17 mouse cellular contexts compared by ENCODE assay signal in genomic region chr5:139442962-139443361, GRCm38 (mm10). TPM values are rescaled to one million over a fixed set of nuclear protein-coding genes. Genes with fewer than 3 reads are reported as not detected.
DNase-seq lines count a peak whose midpoint lies in the region; ATAC-seq and TF ChIP-seq lines count a peak whose summit lies in the region.
"Had no signal": no experiment of that assay in that cellular context is flagged by ENCODE, and none has a peak within 500 bp of the region (broad histone marks: within the 10 kb centered on the region; RNA-seq: fewer than 3 reads in every experiment).

No protein-coding gene starts in this region.

- no peaks in the 10 kb centered on the region for H3K36me3 ChIP-seq in embryonic facial prominence, embryonic 14.5 days (ENCODE audit: control insufficient read depth, insufficient read depth, low read length)
- no peaks in the 10 kb centered on the region; the same call in 1 of the 2 replicates for H3K36me3 ChIP-seq in embryonic facial prominence, embryonic 10.5 days (replicated peaks)
- H3K36me3 ChIP-seq in lung, embryonic 16.5 days (ENCODE audit: control insufficient read depth, insufficient read depth, low read length), result no peaks in the 10 kb centered on the region
- no peaks in the 10 kb centered on the region for H3K36me3 ChIP-seq in lung, postnatal 0 days (ENCODE audit: insufficient read depth, low read length)
- H3K36me3 ChIP-seq in hindbrain, embryonic 15.5 days, result no peaks in the 10 kb centered on the region
- no peaks in the 10 kb centered on the region for H3K36me3 ChIP-seq in myocyte (ENCODE audit: control insufficient read depth, insufficient read depth)
- H3K36me3 ChIP-seq in stomach, postnatal 0 days (ENCODE audit: control insufficient read depth, insufficient read depth, low read length), result no peaks in the 10 kb centered on the region
- H3K36me3 ChIP-seq: stomach, embryonic 15.5 days had no signal

- no peak for TF ChIP-seq CTCF in lung, postnatal 0 days (IDR thresholded peaks at IDR 0.05)
- no peak for TF ChIP-seq CTCF in stomach, postnatal 0 days (IDR thresholded peaks at IDR 0.05; ENCODE audit: low read depth)

- no peak for DNase-seq in embryonic facial prominence, embryonic 14.5 days (ENCODE audit: low spot score)
- no peak for DNase-seq in embryonic facial prominence, embryonic 10.5 days (ENCODE audit: low spot score)
- no peak for DNase-seq in lung, postnatal 0 days (ENCODE audit: low spot score)
- DNase-seq in right cerebral cortex, adult 2 months (ENCODE audit: low spot score in 2 of 2), result no peak
- DNase-seq in stomach, postnatal 0 days (ENCODE audit: low spot score), result no peak
- DNase-seq: adrenal gland, postnatal 14 days; cerebellum, adult 8-10 months; kidney, adult 8-10 months; lung, adult 18-20 months; thymus, postnatal 25 days had no signal

- no peaks in the 10 kb centered on the region for H3K27me3 ChIP-seq in embryonic facial prominence, embryonic 14.5 days (replicated peaks; ENCODE audit: control insufficient read depth, insufficient read depth, low read length)
- H3K27me3 ChIP-seq in embryonic facial prominence, embryonic 10.5 days (replicated peaks; ENCODE audit: low read depth, poor library complexity, severe bottlenecking), result no peaks in the 10 kb centered on the region
- H3K27me3 ChIP-seq in lung, embryonic 16.5 days (ENCODE audit: control insufficient read depth, insufficient read depth, low read depth, low read length), result no peaks in the 10 kb centered on the region
- H3K27me3 ChIP-seq in lung, postnatal 0 days (replicated peaks; ENCODE audit: insufficient read depth, low read length), result no peaks in the 10 kb centered on the region
- no peaks in the 10 kb centered on the region for H3K27me3 ChIP-seq in hindbrain, embryonic 15.5 days
- H3K27me3 ChIP-seq in myocyte (ENCODE audit: control insufficient read depth, insufficient read depth, insufficient read length), result no peaks in the 10 kb centered on the region
- H3K27me3 ChIP-seq in stomach, postnatal 0 days (ENCODE audit: control insufficient read depth, insufficient read depth, low read length), result no peaks in the 10 kb centered on the region
- H3K27me3 ChIP-seq: CH12.LX; limb, embryonic 12.5 days; stomach, embryonic 15.5 days had no signal

- no peak overlapping the region for H3K9ac ChIP-seq in embryonic facial prominence, embryonic 14.5 days (ENCODE audit: low read depth, low read length)
- no peak overlapping the region for H3K9ac ChIP-seq in lung, embryonic 16.5 days (ENCODE audit: low read length)
- no peak overlapping the region for H3K9ac ChIP-seq in lung, postnatal 0 days (replicated peaks; ENCODE audit: low read depth)
- H3K9ac ChIP-seq in hindbrain, embryonic 15.5 days, result no peak overlapping the region
- H3K9ac ChIP-seq in stomach, postnatal 0 days (ENCODE audit: low read length), result no peak overlapping the region
- H3K9ac ChIP-seq: limb, embryonic 12.5 days; stomach, embryonic 15.5 days had no signal

- H3K4me2 ChIP-seq in embryonic facial prominence, embryonic 14.5 days (ENCODE audit: low read depth, low read length), result no peak overlapping the region
- no peak overlapping the region for H3K4me2 ChIP-seq in lung, embryonic 16.5 days (ENCODE audit: low read depth, low read length)
- no peak overlapping the region for H3K4me2 ChIP-seq in lung, postnatal 0 days (replicated peaks; ENCODE audit: low read depth, low read length)
- H3K4me2 ChIP-seq in hindbrain, embryonic 15.5 days, result no peak overlapping the region
- peak overlapping the region; percentile 67 for H3K4me2 ChIP-seq in myocyte (ENCODE audit: low read depth)
- no peak overlapping the region for H3K4me2 ChIP-seq in stomach, postnatal 0 days (replicated peaks; ENCODE audit: low read depth)
- H3K4me2 ChIP-seq: limb, embryonic 12.5 days; stomach, embryonic 15.5 days had no signal

- TF ChIP-seq POLR2A in myocyte (IDR thresholded peaks at IDR 0.05; ENCODE audit: insufficient read length, low read depth), result no peak

- H3K9me3 ChIP-seq in embryonic facial prominence, embryonic 14.5 days (ENCODE audit: control insufficient read depth, low read length), result no peaks in the 10 kb centered on the region
- H3K9me3 ChIP-seq in embryonic facial prominence, embryonic 10.5 days, result no peaks in the 10 kb centered on the region
- no peaks in the 10 kb centered on the region for H3K9me3 ChIP-seq in lung, embryonic 16.5 days (ENCODE audit: control insufficient read depth, low read length)
- H3K9me3 ChIP-seq in lung, postnatal 0 days (ENCODE audit: low read length), result no peaks in the 10 kb centered on the region
- no peaks in the 10 kb centered on the region for H3K9me3 ChIP-seq in hindbrain, embryonic 15.5 days
- no peaks in the 10 kb centered on the region for H3K9me3 ChIP-seq in stomach, postnatal 0 days (ENCODE audit: control insufficient read depth, low read length)
- H3K9me3 ChIP-seq: limb, embryonic 12.5 days; stomach, embryonic 15.5 days had no signal

- H3K4me1 ChIP-seq in embryonic facial prominence, embryonic 14.5 days (ENCODE audit: control insufficient read depth, insufficient read depth, low read length), result peaks cover 3% of the 10 kb centered on the region; the same call in 1 of the 2 replicates
- peaks cover 8% of the 10 kb centered on the region for H3K4me1 ChIP-seq in embryonic facial prominence, embryonic 10.5 days
- peaks cover 22% of the 10 kb centered on the region for H3K4me1 ChIP-seq in lung, embryonic 16.5 days (replicated peaks; ENCODE audit: control insufficient read depth, insufficient read depth, low read length)
- 0 out of 2 replicates have a peak, but pooled peaks cover 2% of the 10 kb centered on the region for H3K4me1 ChIP-seq in lung, postnatal 0 days (ENCODE audit: insufficient read depth, low read depth, low read length)
- peaks cover 26% of the 10 kb centered on the region for H3K4me1 ChIP-seq in hindbrain, embryonic 15.5 days (replicated peaks)
- no peaks in the 10 kb centered on the region; the same call in 1 of the 2 replicates for H3K4me1 ChIP-seq in stomach, postnatal 0 days (replicated peaks; ENCODE audit: control insufficient read depth, insufficient read depth)
- H3K4me1 ChIP-seq: limb, embryonic 12.5 days had no signal

- no peak overlapping the region for H3K4me3 ChIP-seq in embryonic facial prominence, embryonic 14.5 days (ENCODE audit: low read depth, low read length)
- H3K4me3 ChIP-seq in embryonic facial prominence, embryonic 10.5 days, result no peak overlapping the region
- no peak overlapping the region for H3K4me3 ChIP-seq in lung, embryonic 16.5 days (ENCODE audit: low read length)
- no peak overlapping the region for H3K4me3 ChIP-seq in lung, postnatal 0 days (ENCODE audit: low read depth, low read length)
- H3K4me3 ChIP-seq in hindbrain, embryonic 15.5 days, result no peak overlapping the region
- no peak overlapping the region for H3K4me3 ChIP-seq in myocyte
- no peak overlapping the region for H3K4me3 ChIP-seq in stomach, postnatal 0 days (ENCODE audit: low read depth, low read length)
- H3K4me3 ChIP-seq: limb, embryonic 12.5 days; stomach, embryonic 15.5 days had no signal

- no peak for ATAC-seq in embryonic facial prominence, embryonic 14.5 days (ENCODE audit: low read depth)
- no peak for ATAC-seq in lung, embryonic 16.5 days (ENCODE audit: low read depth)
- no peak for ATAC-seq in lung, postnatal 0 days
- no peak for ATAC-seq in hindbrain, embryonic 15.5 days (ENCODE audit: low FRiP score, low read depth)
- ATAC-seq in stomach, postnatal 0 days (ENCODE audit: low FRiP score, low TSS enrichment), result no peak

- no peak for TF ChIP-seq EP300 in lung, postnatal 0 days (IDR thresholded peaks at IDR 0.05)
- TF ChIP-seq EP300 in stomach, postnatal 0 days (optimal IDR thresholded peaks at IDR 0.05), result no peak

- WGBS in embryonic facial prominence, embryonic 14.5 days, result 71% methylated on average over 4 of the region's 4 CpGs
- WGBS in embryonic facial prominence, embryonic 10.5 days, result 78% methylated on average over 4 of the region's 4 CpGs
- WGBS in lung, embryonic 16.5 days, result 50% methylated on average over 4 of the region's 4 CpGs
- 62% methylated on average over 4 of the region's 4 CpGs for WGBS in lung, postnatal 0 days
- 78% methylated on average over 4 of the region's 4 CpGs for WGBS in hindbrain, embryonic 15.5 days
- 60% methylated on average over 4 of the region's 4 CpGs for WGBS in stomach, postnatal 0 days

- H3K79me2 ChIP-seq in myocyte (ENCODE audit: control insufficient read depth, insufficient read depth), result no peaks in the 10 kb centered on the region

- no peak overlapping the region for H3ac ChIP-seq in myocyte (ENCODE audit: control insufficient read depth, insufficient read length)

- H3K27ac ChIP-seq in embryonic facial prominence, embryonic 14.5 days (replicated peaks; ENCODE audit: low read depth, low read length), result 0 out of 2 replicates have a peak overlapping the region, but pooled peaks have one; percentile 28
- no peak overlapping the region for H3K27ac ChIP-seq in embryonic facial prominence, embryonic 10.5 days (replicated peaks)
- 0 out of 2 replicates have a peak overlapping the region, but pooled peaks have one; percentile 16 for H3K27ac ChIP-seq in lung, embryonic 16.5 days (ENCODE audit: low read length)
- no peak overlapping the region; the same call in 1 of the 2 replicates for H3K27ac ChIP-seq in lung, postnatal 0 days (ENCODE audit: low read length)
- peak overlapping the region; percentile 56; the same call in 1 of the 2 replicates for H3K27ac ChIP-seq in hindbrain, embryonic 15.5 days (replicated peaks)
- no peak overlapping the region for H3K27ac ChIP-seq in stomach, postnatal 0 days (replicated peaks)
- H3K27ac ChIP-seq: limb, embryonic 12.5 days; macrophage; stomach, embryonic 15.5 days had no signal

RNA-seq across cellular contexts. Expression of gene 3110082I17Rik, which starts 17.4 kb away (rescaled TPM):
- polyA plus RNA-seq in embryonic facial prominence, embryonic 14.5 days (2014; fragmentation: Nextera tagmentation; extraction: Ambion mirVana), result 24.7 and 30.9 TPM in 2 replicates
- polyA plus RNA-seq in embryonic facial prominence, embryonic 10.5 days (2016; fragmentation: Nextera tagmentation; extraction: Ambion mirVana), result 58.2 and 58.5 TPM in 2 replicates
- 35.6 and 38.6 TPM in 2 replicates for polyA plus RNA-seq in lung, embryonic 16.5 days (2015; fragmentation: Nextera tagmentation; extraction: Ambion mirVana)
- 16.1 and 17.5 TPM in 2 replicates for polyA plus RNA-seq in lung, postnatal 0 days (2015; fragmentation: Nextera tagmentation; extraction: Ambion mirVana)
- 16.2 and 17.9 TPM in 2 replicates for polyA plus RNA-seq in hindbrain, embryonic 15.5 days (2015; fragmentation: Nextera tagmentation; extraction: Ambion mirVana)
- polyA plus RNA-seq in myocyte (2012; fragmentation: generic; extraction: Trizol), result 16.4 TPM
- 19.2 and 19.7 TPM in 2 replicates for polyA plus RNA-seq in stomach, postnatal 0 days (2015; fragmentation: Nextera tagmentation; extraction: Ambion mirVana)

RNA-seq across cellular contexts. Expression of gene Gper1, which starts 20.0 kb away (rescaled TPM):
- polyA plus RNA-seq in embryonic facial prominence, embryonic 14.5 days (2014; fragmentation: Nextera tagmentation; extraction: Ambion mirVana), result 5.1 and 6.7 TPM in 2 replicates
- 0.33 and 0.46 TPM in 2 replicates for polyA plus RNA-seq in embryonic facial prominence, embryonic 10.5 days (2016; fragmentation: Nextera tagmentation; extraction: Ambion mirVana)
- 7.4 and 7.6 TPM in 2 replicates for polyA plus RNA-seq in lung, embryonic 16.5 days (2015; fragmentation: Nextera tagmentation; extraction: Ambion mirVana)
- 7.1 and 7.2 TPM in 2 replicates for polyA plus RNA-seq in lung, postnatal 0 days (2015; fragmentation: Nextera tagmentation; extraction: Ambion mirVana)
- polyA plus RNA-seq in hindbrain, embryonic 15.5 days (2015; fragmentation: Nextera tagmentation; extraction: Ambion mirVana), result 7.6 and 8.6 TPM in 2 replicates
- 9.2 TPM for polyA plus RNA-seq in myocyte (2012; fragmentation: generic; extraction: Trizol)
- polyA plus RNA-seq in stomach, postnatal 0 days (2015; fragmentation: Nextera tagmentation; extraction: Ambion mirVana), result 2.8 and 3.2 TPM in 2 replicates
- polyA plus RNA-seq: macrophage had no signal

RNA-seq across cellular contexts. Expression of gene C130050O18Rik, which starts 37.9 kb away (rescaled TPM):
- 5.2 and 5.5 TPM in 2 replicates for polyA plus RNA-seq in embryonic facial prominence, embryonic 14.5 days (2014; fragmentation: Nextera tagmentation; extraction: Ambion mirVana)
- 0.16 and 0.26 TPM in 2 replicates for polyA plus RNA-seq in embryonic facial prominence, embryonic 10.5 days (2016; fragmentation: Nextera tagmentation; extraction: Ambion mirVana)
- 1.3 and 1.7 TPM in 2 replicates for polyA plus RNA-seq in lung, embryonic 16.5 days (2015; fragmentation: Nextera tagmentation; extraction: Ambion mirVana)
- polyA plus RNA-seq in lung, postnatal 0 days (2015; fragmentation: Nextera tagmentation; extraction: Ambion mirVana), result 2.2 and 3.3 TPM in 2 replicates
- 0.22 and 0.43 TPM in 2 replicates for polyA plus RNA-seq in hindbrain, embryonic 15.5 days (2015; fragmentation: Nextera tagmentation; extraction: Ambion mirVana)
- 0.25 TPM for polyA plus RNA-seq in myocyte (2012; fragmentation: generic; extraction: Trizol)
- polyA plus RNA-seq in stomach, postnatal 0 days (2015; fragmentation: Nextera tagmentation; extraction: Ambion mirVana), result 0.41 and 0.46 TPM in 2 replicates

RNA-seq across cellular contexts. Expression of gene Zfand2a, which starts 41.4 kb away (rescaled TPM):
- polyA plus RNA-seq in embryonic facial prominence, embryonic 14.5 days (2014; fragmentation: Nextera tagmentation; extraction: Ambion mirVana), result 5.4 and 10.8 TPM in 2 replicates
- polyA plus RNA-seq in embryonic facial prominence, embryonic 10.5 days (2016; fragmentation: Nextera tagmentation; extraction: Ambion mirVana), result 10.2 and 12.5 TPM in 2 replicates
- 9.3 and 10.7 TPM in 2 replicates for polyA plus RNA-seq in lung, embryonic 16.5 days (2015; fragmentation: Nextera tagmentation; extraction: Ambion mirVana)
- polyA plus RNA-seq in lung, postnatal 0 days (2015; fragmentation: Nextera tagmentation; extraction: Ambion mirVana), result 4.8 and 5.1 TPM in 2 replicates
- polyA plus RNA-seq in hindbrain, embryonic 15.5 days (2015; fragmentation: Nextera tagmentation; extraction: Ambion mirVana), result 19.7 and 27.1 TPM in 2 replicates
- polyA plus RNA-seq in myocyte (2012; fragmentation: generic; extraction: Trizol), result 15.0 TPM
- 5.3 and 6.7 TPM in 2 replicates for polyA plus RNA-seq in stomach, postnatal 0 days (2015; fragmentation: Nextera tagmentation; extraction: Ambion mirVana)

Comparison
In these comparisons a context has a peak if more than half of its experiments do, and no peak if none do; other contexts are left out.
1. H3K27ac ChIP-seq: peak in embryonic facial prominence, embryonic 14.5 days (single experiment), lung, embryonic 16.5 days (single experiment) and hindbrain, embryonic 15.5 days (single experiment); none in embryonic facial prominence, embryonic 10.5 days (single experiment), lung, postnatal 0 days (single experiment) and stomach, postnatal 0 days (single experiment).